Mouse (Mus musculus) granulocyte monocyte progenitor cell, adult 5-6 weeks (primary cell): ENCODE measurements around the gene Ggnbp2. TPM values are rescaled to one million over a fixed set of nuclear protein-coding genes. Genes with fewer than 3 reads are reported as not detected.
"Not testable (repeated sequence)": the region's sequence is repeated elsewhere in the genome, so short reads cannot be mapped to it uniquely, and the experiment has no call there.

Source experiments
- ATAC-seq: replicated peaks from 2 replicates; pipeline ENCODE4 v1.8.0; 2016; ENCODE audit warnings: mild to moderate bottlenecking, moderate TSS enrichment, inconsistent platforms; ENCODE audit not compliant: poor library complexity, severe bottlenecking
- total RNA-seq, 2 experiments: library from RNA; stranded (forward) in 1 of 2; stranded (reverse) in 1 of 2; fragments of 200-712, 200-1000 nt in 1 of 2; fragments of >200 nt in 1 of 2; fragmentation: Nextera tagmentation in 1 of 2; gene quantifications; 2 replicates each; pipeline ENCODE4 v1.2.3; 2014 to 2017

Gene Ggnbp2
- total RNA-seq, 2 experiments from 2014 or later = 78.5 to 78.9 TPM

GRCm38 (mm10) chr11:84880465-84880961, 9.9 kb upstream of the Ggnbp2 start:
- peak; percentile 65 for ATAC-seq

DNA sequence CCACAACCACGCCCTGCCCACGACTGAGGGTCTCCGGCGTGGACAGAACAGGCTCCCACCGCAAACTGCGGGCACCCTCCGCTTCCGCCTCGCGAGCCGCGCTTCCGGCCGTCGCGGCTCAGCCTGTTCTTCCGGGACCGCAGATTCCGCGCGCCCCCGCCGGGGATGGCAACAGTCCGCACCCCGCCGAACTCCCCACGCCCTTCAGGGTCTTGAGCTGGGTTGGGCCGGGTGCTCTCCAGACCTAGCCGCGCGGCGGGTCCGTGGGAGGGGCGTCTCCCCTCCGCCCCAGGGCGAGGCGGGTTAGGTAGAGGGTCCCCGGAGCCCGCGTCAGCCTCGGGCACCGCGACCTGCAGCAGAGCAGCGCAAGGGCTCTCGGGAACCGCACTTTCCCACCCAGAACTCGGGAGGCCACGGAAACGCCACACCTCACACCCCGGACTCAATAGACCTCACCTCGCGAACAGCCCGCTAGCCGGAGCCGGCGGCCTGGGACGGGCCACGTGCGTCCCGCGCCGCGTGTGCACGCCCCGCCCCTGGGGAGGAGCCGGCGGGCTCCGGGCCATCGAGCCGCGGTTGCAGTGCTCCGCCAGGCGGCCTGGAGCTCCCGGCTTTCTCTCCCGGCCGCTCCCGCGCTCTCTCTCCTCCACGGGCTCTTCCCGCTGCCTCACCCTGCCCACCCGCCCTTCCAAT, 9.3 kb upstream of the Ggnbp2 start, which contains the start of the genes Myo19 and Pigw:
TSS of gene Myo19 (plus strand) at position 377 of the 693 bp plus-strand sequence.
TSS of gene Pigw (minus strand) at position 514 of the 693 bp plus-strand sequence.
- peak; percentile 79 for ATAC-seq

DNA sequence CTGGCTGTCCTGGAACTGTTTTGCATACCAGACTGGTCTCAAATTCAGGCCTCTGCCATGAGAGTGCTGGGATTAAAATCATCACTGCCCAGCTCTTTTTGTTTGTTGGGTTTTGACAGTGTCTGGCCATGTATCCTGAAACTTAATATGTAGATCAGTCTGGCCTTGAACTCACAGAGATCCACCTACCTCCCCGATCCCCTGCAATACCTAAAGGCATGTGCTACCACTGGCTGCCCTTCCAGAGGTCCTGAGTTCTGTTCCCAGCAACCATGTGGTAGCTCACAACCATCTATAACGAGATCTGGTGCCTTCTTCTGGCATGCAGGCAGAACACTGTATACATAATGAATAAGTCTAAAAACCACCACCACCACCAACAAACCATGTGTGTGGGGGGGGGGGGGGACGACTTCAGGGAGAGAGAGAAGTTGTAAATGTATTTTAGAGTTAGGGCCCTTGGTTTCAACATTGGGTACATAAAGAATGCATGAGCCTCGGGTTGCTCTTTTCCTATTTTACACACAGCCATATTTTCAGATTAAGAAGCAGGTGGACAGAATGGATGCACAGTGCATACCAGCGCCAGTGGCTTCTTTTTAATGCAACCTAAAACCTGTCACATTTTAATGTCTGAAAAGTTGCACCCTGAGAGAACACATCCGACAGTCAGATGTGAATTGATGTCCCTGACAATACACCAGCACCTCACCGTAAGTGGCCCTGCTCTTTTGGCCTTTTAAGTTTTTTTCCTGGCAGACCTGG, 8.6 kb upstream of the Ggnbp2 start:
- no peak for ATAC-seq

- ATAC-seq = not testable (repeated sequence)
These were observed 5.4 kb upstream of the Ggnbp2 start for GRCm38 (mm10) chr11:84876020-84876419.

- no peak for ATAC-seq
These were observed 2.6 kb upstream of the Ggnbp2 start for GRCm38 (mm10) chr11:84873042-84873833.

DNA sequence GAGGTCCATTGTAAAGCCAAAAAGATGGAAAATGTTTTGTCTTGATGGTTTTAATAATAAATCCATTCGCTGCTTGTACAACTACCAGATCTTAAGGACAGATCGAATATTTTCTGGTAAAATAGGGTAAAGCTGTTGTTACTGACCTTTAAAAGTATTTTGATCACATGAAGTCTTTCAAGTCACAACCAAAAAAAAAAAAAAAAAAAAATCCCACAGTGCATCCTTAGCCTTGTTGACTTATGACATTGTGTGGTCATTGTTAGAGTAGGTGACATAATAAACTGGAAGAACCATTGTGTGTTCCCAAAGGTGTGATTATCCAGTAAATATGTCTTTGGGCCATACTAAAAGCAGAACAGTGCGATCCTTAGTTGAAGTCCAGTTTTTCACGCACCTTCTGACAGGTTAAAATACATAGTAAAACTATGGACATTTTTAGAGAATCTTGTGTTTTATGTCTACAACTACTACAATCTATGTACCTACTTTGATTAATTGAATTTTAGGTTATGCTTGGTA, 992 bp upstream of the Ggnbp2 start:
- no peak for ATAC-seq

DNA sequence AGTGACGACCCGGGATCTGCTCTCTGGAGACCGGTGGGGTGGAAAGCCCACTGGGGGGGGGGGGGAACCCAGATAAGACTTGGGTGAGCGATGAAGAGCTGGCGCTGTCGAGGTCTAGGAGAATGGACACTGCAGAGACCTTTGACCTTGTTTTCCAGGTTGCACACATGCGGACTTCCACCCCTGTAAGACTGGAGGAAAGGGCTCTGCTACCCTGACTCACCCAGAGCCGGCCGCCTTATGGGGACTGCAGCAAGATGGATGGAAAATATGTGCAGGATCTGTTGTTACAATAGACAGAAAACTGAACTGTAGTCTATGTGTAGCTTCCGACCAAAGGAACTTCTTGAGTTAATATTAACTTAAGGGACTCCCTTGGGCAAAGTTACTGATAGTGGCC, 429 bp upstream of the Ggnbp2 start:
- no peak for ATAC-seq

DNA sequence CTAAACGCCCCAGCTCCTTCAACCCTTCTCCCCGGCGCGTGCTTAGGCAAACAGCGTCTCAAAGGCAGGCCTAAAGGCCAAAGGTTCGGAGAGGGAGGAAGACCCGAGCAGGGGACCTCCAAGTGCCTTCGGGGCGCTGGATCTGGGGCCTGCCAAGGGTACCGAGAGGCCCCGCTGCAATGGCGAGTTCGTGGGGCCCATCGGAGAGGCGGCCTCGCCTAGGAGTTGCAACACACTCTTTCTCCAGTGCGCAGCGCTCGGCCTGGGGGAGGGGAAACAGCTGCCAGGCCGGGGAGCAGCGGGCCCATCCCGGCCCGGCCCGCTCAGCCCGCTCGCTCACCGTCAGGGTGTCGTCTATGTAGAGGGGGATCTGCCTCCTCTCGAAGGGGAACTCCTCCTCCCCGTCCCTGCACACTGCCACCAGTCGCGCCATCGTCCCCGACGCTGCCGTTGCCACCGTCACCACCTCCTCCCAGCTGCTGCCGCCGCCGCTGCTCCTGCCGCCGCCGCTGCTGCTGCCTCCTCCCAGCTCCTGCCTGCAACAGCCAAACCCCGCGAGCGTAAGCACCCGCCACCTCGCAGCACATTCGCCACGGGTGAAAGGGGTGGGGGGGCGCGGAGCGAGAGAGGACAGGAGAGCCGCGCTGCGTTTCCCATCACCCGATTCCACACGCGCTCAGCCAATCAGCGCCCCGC, 932 bp downstream of the Ggnbp2 start:
- ATAC-seq = peak; percentile 73

DNA sequence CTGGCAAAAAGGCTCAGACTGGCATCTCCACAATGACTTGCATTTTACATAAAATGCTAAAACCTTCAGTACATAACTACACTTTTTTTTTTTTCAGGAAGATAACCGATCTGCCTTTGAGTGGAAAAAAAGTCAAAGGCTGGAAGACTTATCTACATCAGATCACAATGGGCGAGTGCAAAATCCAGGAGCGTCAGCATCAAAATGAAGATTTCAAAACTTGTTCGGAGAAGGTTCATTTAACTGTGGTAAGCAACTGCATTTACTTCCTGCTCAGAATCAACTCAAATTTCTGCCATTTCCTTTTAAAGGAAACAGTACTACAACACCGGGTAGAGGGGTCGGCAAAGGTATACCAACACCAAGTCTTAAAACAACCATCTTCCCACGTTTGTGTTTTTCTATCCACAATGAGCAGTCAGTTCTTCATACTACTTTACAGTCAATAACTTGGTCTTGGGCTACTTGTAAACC, 1.8 kb downstream of the Ggnbp2 start:
- ATAC-seq = no peak

- no peak for ATAC-seq
These were observed 3.0 kb downstream of the Ggnbp2 start for GRCm38 (mm10) chr11:84867586-84867985.

- ATAC-seq = no peak
These were observed 5.3 kb downstream of the Ggnbp2 start for GRCm38 (mm10) chr11:84865268-84865667.

- ATAC-seq = no peak
These were observed 15.3 kb downstream of the Ggnbp2 start for GRCm38 (mm10) chr11:84855285-84855684.

GRCm38 (mm10) chr11:84847475-84848090, 23.0 kb downstream of the Ggnbp2 start:
- ATAC-seq = no peak

- no peak for ATAC-seq
These were observed 23.7 kb downstream of the Ggnbp2 start for GRCm38 (mm10) chr11:84846741-84847474.

GRCm38 (mm10) chr11:84839330-84839729, 31.3 kb downstream of the Ggnbp2 start:
- ATAC-seq = no peak

DNA sequence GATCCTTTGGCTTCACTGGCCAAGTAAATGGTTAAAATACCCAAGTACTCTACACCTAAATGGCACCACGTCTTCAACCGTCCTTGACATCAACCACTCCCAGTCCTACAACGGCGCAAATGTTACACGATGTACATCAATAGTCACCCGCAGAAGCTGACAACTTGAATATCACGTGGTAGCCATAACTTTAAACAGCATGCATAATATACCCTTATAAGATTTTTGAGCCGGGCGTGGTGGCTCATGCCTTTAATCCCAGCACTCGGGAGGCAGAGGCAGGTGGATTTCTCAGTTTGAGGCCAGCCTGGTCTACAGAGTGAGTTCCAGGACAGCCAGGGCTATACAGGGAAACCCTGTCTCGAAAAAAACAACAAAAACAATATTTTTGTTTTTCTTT, 41.1 kb downstream of the Ggnbp2 start:
- not testable (repeated sequence) for ATAC-seq

- peak; percentile 94 for ATAC-seq
These were observed 41.9 kb downstream of the Ggnbp2 start, which contains the start of gene Dhrs11 for GRCm38 (mm10) chr11:84828516-84829399. Gene Dhrs11 (minus strand): TSS chr11:84828994.
